Mouse (Mus musculus) intestine, postnatal 0 days (tissue): ENCODE measurements around the gene Atxn7l1. TPM values are rescaled to one million over a fixed set of nuclear protein-coding genes. Genes with fewer than 3 reads are reported as not detected.

ENCODE experiments used
- ATAC-seq: fragments of 200-750 bp; cut with Nextera tagmentation; 2 replicates; pipeline ENCODE4 v1.8.0; 2017; ENCODE audit warnings: mild to moderate bottlenecking, moderate TSS enrichment, moderate library complexity
- H3K27ac ChIP-seq: fragments of 300-500 bp; sonication (generic); 2 replicates; pipeline ENCODE4 v1.5.1; 2014; ENCODE audit warnings: mild to moderate bottlenecking, low read depth, low read length, moderate library complexity
- H3K27me3 ChIP-seq: fragments of 300-500 bp; sonication (generic); replicated peaks from 2 replicates; pipeline ENCODE4 v1.6.1; 2014; ENCODE audit warnings: low read length, mixed read lengths; ENCODE audit not compliant: control insufficient read depth, insufficient read depth
- H3K36me3 ChIP-seq: fragments of 300-500 bp; sonication (generic); 2 replicates; pipeline ENCODE4 v1.6.1; 2014; ENCODE audit warnings: mild to moderate bottlenecking, moderate library complexity; ENCODE audit not compliant: control insufficient read depth, insufficient read depth
- H3K4me1 ChIP-seq: fragments of 300-500 bp; sonication (generic); replicated peaks from 2 replicates; pipeline ENCODE4 v1.6.1; 2014; ENCODE audit warnings: antibody characterized with exemption, low read length, mixed read lengths; ENCODE audit not compliant: control insufficient read depth, insufficient read depth
- H3K4me2 ChIP-seq: fragments of 300-500 bp; sonication (generic); replicated peaks from 2 replicates; pipeline ENCODE4 v1.6.1; 2014; ENCODE audit warnings: low read depth, mild to moderate bottlenecking, moderate library complexity
- H3K4me3 ChIP-seq: fragments of 300-500 bp; sonication (generic); 2 replicates; pipeline ENCODE4 v1.5.1; 2014; ENCODE audit warnings: low read depth, low read length
- H3K9ac ChIP-seq: fragments of 300-500 bp; sonication (generic); 2 replicates; pipeline ENCODE4 v1.6.1; 2014; ENCODE audit warnings: mild to moderate bottlenecking, low read depth, low read length
- H3K9me3 ChIP-seq: fragments of 300-500 bp; sonication (generic); 2 replicates; pipeline ENCODE4 v1.6.1; 2016; ENCODE audit warnings: mixed run types; ENCODE audit not compliant: control insufficient read depth
- CTCF ChIP-seq: sonication (generic); IDR thresholded peaks from 2 replicates; pipeline ENCODE4 v1.5.1; 2016; ENCODE audit warnings: low read depth, mild to moderate bottlenecking, control low read depth, antibody characterized with exemption, moderate library complexity
- WGBS: fragments of 180-500 bp; shearing (Covaris S2); extraction: QIAGEN DNeasy Blood & Tissue Kit; methylation state at CpG from one replicate; pipeline ENCODE4 v1.1.7; 2014; 5-methylcytosine and 5-hydroxymethylcytosine counted together
- polyA plus RNA-seq: library from polyadenylated mRNA; unstranded; fragments of >200 nt; fragmentation: Nextera tagmentation; extraction: Ambion mirVana; gene quantifications from 2 replicates; pipeline ENCODE4 v1.2.1, GENCODE M21; 2015

Atxn7l1 gene
- polyA plus RNA-seq, 1 experiment from 2014 or later = 8.2 TPM

DNA sequence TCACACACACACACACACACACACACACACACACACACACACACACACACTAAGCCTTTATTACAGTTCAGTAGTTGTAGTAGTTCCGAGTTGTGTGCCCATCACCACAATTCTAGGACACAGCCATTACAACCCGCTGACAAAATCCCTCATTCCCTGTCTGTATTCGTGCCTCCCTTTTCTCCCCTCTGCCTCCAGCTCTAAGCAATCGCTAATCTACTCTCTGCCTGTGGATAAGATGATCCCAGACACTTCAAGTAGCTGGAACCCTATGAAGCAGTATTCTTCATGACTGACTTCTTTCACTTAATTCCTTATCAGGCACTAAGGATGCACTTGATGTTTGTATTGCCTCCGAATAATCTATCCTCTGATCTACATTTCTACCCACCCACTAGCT, 257.5 kb downstream of the Atxn7l1 start:
- Histone ChIP-seq H3K4me1 (no peaks in the 10 kb centered on the region), H3K9ac (no peak overlapping the region), H3K9me3 (no peaks in the 10 kb centered on the region), H3K36me3 (no peaks in the 10 kb centered on the region), H3K4me3 (no peak overlapping the region), H3K4me2 (no peak overlapping the region), H3K27me3 (no peaks in the 10 kb centered on the region), H3K27ac (no peak overlapping the region)
- no peak for TF ChIP-seq CTCF
- no peak for ATAC-seq
- WGBS = 67% methylated on average over 5 of the region's 5 CpGs

DNA sequence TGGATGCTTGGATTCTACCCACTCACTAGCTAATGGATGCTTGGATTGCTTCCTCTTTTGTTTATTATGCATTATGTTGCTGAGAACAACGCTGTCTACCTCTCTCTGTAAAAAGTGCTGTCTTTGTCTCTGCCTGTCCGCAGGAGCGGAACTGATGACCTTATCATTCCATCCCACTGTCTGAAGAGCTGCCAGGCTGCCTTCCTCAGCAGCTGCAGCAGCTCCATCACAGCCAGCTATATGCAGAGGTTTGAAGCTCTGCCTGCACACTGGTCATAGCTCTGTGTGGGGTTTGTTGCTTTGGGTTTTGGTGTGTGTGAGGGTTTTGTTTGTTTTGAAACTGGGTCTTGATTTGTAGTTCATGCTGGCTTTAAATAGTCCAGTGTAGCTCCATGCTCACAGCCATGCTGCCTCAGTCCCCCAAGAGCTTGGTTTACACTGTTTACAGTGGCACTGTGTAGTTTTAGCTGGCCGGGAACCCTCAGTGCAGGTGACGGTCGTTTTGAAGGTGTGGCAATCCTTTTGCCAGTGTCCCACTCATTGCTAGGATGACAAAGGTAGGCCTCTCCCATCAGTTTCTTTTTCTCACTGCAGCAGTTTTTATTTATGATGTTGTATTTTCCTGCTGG, 258.0 kb downstream of the Atxn7l1 start:
- H3K9me3 ChIP-seq = no peaks in the 10 kb centered on the region
- ATAC-seq = no peak
- WGBS = 49% methylated on average over 6 of the region's 6 CpGs
- no peaks in the 10 kb centered on the region for H3K36me3 ChIP-seq
- H3K27ac ChIP-seq = no peak overlapping the region
- H3K4me1 ChIP-seq = no peaks in the 10 kb centered on the region
- H3K9ac ChIP-seq = no peak overlapping the region
- TF ChIP-seq CTCF = no peak
- no peak overlapping the region for H3K4me2 ChIP-seq
- no peaks in the 10 kb centered on the region for H3K27me3 ChIP-seq
- H3K4me3 ChIP-seq = no peak overlapping the region

DNA sequence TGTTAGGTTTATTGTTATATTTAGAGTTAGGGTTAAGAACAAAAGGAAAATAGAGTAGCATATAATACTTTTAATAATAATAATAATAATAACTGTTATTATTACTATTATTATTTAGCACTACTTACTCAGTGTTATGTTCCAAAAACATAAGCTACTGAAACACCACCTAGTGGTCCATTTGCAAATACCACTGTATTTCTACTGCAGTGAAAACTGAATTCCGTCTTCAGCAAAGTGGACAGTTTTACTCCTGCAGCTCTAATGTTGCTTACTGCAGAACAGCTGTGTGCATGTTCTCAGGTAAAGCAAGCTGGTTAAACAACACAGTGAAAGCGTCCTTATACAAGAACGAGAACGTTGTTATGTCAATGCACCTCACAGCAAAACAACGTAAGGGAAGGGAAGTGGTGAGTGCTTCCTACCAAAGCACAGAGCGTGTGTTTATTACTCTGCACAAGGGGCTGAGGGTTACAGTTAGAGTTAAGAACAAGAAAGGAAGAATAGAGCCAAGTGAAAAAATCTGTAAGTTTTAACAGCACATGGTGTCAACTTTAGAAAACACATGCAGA, 264.2 kb downstream of the Atxn7l1 start:
- Histone ChIP-seq H3K9me3 (no peaks in the 10 kb centered on the region), H3K27ac (no peak overlapping the region), H3K4me3 (no peak overlapping the region), H3K27me3 (no peaks in the 10 kb centered on the region), H3K36me3 (no peaks in the 10 kb centered on the region), H3K4me2 (no peak overlapping the region), H3K9ac (no peak overlapping the region), H3K4me1 (no peaks in the 10 kb centered on the region)
- WGBS = 45% methylated on average over 6 of the region's 6 CpGs
- TF ChIP-seq CTCF = peak; percentile 57
- no peak for ATAC-seq

Other genes with a start within 250 kb of the Atxn7l1 start
- gene Sypl, start 193.8 kb upstream of the Atxn7l1 start, polyA plus RNA-seq = 176 and 181 TPM in 2 replicates
- gene Cdhr3, start 54.8 kb upstream of the Atxn7l1 start, polyA plus RNA-seq = 0.10 TPM in 1 of 2 replicates, not detected in the other
- 0.18 TPM in 1 of 2 replicates, not detected in the other for gene Efcab10, start 247.2 kb downstream of the Atxn7l1 start, polyA plus RNA-seq